Mouse (Mus musculus) kidney, adult 2 months (tissue): Measurements from ENCODE around the gene Btrc.

Source experiments
- CTCF ChIP-seq: fragments of 200-500 bp; conservative IDR thresholded peaks from 2 replicates; pipeline ENCODE4 v1.5.1; 2011; ENCODE audit warnings: low read depth, mild to moderate bottlenecking, control low read depth, low read length, moderate library complexity, mixed read lengths; ENCODE audit not compliant: insufficient read depth, insufficient read length
- POLR2A ChIP-seq: fragments of 200-500 bp; IDR thresholded peaks from one replicate; pipeline ENCODE4 v1.6.1; 2011; ENCODE audit warnings: low read depth, low read length, control low read depth

DNA sequence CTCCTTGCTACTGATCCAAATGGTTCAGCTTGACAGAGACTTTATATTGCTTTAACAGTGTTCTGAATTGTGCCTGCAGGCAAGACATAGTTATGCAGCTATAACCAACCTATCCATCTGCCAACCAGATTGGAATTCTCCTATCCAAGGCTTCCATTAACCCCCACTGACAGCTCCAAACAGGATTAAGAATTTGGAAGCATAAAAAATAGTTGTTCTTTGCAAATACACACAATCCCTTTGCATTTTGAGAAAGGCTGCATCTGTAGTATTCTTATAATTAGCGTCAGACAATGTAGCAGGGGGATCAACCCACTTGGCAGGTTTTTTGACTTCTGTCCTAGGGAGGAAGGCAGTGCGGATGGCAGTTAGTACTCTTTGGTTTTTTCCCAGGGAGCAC lies 83.7 kb downstream of the Btrc start:
- TF ChIP-seq CTCF (no peak), POLR2A (no peak)
